Mouse (Mus musculus) T-cell, adult 2 months (primary cell): ENCODE measurements at regions not wholly inside any gene's neighbourhood (a gene's known extent, or its start where the extent isn't known, plus 50 kb on each side); places are given as distances from the start of the nearest gene placed in this dataset.
"Not testable (repeated sequence)": the region's sequence is repeated elsewhere in the genome, so short reads cannot be mapped to it uniquely, and the experiment has no call there.

Source experiments
- DNase-seq: peaks from one replicate; pipeline ENCODE4 v3.0.0; 2022; ENCODE audit warnings: low spot score

GRCm38 (mm10) chr3:9065892-9066291, 544.0 kb downstream of the Zfp704 start:
- DNase-seq, result no peak

- DNase-seq, result no peak
Measured at GRCm38 (mm10) chr3:9064266-9065031, 545.4 kb downstream of the Zfp704 start.

- no peak for DNase-seq
Measured at GRCm38 (mm10) chr3:9063662-9064061, 546.2 kb downstream of the Zfp704 start.

GRCm38 (mm10) chr3:9061396-9061795, 548.5 kb downstream of the Zfp704 start:
- no peak for DNase-seq

GRCm38 (mm10) chr3:9057703-9058102, 552.2 kb downstream of the Zfp704 start:
- not testable (repeated sequence) for DNase-seq

GRCm38 (mm10) chr3:9056846-9057245, 553.0 kb downstream of the Zfp704 start:
- DNase-seq, result no peak

GRCm38 (mm10) chr3:9055780-9056179, 554.1 kb downstream of the Zfp704 start:
- no peak for DNase-seq
